Mouse (Mus musculus) A20 (cell line): ENCODE measurements at regions not wholly inside any gene's neighbourhood (a gene's known extent, or its start where the extent isn't known, plus 50 kb on each side); places are given as distances from the start of the nearest gene placed in this dataset.

ENCODE experiments used
- DNase-seq: peaks from one replicate; pipeline ENCODE4 v3.0.0-alpha.2; 2011; ENCODE audit warnings: low read depth, low spot score

DNA sequence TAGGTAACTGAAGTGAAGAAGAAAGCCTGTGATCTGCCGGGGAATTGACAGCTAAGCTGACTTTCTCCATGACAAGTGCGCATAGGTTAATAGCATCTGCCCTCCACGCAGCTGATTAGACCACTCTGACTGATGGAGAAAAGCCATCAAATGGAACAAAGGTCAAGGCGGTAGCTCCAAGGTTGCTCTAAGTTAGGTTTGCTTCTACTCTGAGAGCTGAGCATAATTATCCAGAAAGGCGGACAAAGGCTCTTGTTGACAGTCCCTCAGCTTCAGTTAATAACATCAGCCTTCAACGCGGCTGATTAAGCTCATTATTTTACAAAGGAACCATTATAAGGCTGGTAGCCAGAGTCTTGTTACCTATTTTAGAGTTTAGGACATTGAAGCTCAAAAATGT is 54.0 kb upstream of the Enpep start:
- DNase-seq: no peak

GRCm38 (mm10) chr3:129390506-129390905 is 58.0 kb upstream of the Enpep start:
- DNase-seq: no peak

- DNase-seq: no peak
Observed at GRCm38 (mm10) chr3:129391888-129392813, 59.6 kb upstream of the Enpep start.

DNA sequence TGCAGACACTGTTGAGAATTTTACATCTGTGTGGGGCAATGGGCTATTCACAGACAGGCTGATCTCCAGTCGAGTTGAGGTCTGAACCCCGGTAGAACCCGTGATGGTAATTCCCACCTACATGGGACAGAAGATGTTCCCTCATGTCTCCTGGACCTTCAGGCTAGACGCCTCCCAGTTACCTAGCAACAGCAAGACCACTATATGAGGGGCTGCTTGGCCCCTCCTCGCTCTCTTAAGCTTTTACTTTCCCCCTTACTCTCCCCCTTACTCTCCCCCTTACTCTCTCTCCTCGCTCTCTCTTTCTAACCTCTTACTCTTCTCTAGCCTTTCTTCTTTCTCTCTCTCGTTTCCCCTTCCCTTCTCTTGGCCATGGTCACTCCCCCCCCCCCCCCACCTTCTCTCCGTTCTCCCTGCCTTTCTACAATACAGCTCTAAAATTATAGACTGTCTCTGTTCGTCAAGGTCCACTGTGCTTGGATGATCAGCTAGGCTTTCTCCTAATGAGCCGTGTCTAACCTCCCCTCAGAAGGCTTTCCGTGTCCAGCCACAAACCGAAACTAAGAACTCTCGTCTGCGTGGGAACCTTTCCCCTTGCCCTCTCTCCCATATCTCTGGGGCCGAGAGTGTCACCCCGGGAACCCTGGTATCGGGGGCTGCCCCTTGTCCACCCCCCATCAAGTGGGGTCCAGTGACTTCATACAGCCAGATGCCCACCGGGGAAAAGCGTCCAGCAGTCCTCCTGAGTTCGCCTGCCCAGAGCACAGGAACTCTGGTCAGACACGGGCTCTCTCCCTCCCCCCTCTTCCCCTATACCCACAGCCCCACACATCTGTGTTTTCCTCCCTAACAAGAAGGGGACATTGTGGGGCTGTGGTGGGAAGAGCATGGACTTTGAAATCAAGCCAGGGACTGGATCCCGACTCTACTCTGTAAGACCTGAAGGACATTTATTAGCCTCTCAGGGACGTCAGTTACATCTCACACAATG is 60.6 kb upstream of the Enpep start:
- no peak for DNase-seq

GRCm38 (mm10) chr3:129397481-129397880 is 65.0 kb upstream of the Enpep start:
- DNase-seq: no peak

DNA sequence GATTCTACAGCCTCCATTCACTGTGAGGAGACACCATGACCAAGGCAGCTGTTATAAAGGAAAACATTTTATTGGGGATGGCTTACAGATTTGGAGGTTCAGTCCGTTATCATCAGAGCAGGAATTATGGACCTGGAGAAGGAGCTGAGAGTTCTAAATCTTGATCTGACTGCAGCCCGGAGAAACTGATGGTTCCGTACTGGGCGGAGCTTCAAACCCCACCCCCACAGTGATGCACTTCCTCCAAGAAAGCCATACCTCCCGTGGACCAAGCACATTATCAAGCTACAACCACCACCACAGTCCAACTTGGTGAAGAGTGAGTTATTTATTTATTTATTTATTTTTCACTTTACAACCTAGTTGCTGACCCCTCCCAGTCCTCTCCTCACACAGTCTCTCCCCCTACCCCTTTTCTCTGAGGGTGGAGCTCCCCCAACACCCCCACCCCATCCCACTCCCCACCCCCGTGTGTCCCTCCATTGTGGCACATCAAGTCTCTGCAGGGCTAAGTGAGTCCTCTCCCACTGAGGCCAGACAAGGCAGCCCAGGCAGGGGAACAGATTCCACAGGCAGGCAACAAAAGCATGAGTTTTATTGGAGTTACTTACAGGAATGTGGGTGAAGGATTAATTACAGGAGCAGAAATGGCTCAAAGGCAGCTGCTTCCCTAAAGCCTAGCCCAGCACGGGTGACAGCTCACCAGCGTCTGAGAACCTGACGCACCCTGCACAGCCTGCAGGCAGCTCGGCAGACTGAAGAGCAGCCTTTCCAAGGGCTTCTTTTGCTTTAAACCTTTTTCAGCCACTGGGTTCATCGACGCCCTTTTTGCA is 67.8 kb upstream of the Enpep start:
- peak; percentile 68 for DNase-seq

DNA sequence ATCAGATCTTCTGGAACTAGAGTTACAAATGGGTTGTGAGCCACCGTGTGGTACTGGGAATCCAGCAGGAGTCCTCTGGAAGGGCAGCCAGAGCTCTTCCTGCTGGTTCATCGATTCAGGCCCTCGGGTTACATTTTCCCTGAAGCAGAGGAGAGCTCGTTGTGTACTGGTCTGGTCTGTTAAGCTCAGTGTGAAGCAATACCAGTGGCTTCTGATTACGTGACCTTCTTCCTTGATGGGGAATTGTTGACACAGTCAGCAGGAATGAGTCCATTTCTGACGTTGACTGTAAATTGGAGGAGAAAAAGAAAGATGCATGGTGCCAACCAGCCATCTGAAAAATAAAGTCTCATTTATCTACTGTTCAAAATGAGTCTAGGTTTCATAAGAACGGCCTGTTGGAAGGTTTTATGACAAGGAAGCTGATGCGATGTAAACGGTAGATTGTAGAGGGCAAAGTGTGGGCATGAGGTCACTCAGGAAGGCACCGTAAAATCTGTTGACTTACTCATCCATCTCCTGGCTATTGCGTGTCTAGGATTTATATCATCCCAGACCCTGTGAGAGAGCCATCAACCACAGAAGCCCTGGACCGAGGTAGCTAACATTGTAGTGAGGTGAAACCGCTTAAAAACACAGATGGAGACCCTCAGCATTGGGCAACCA is 79.0 kb upstream of the Enpep start:
- DNase-seq: no peak

- no peak for DNase-seq
Observed at GRCm38 (mm10) chr3:129412126-129412960, 79.8 kb upstream of the Enpep start.

GRCm38 (mm10) chr3:129412961-129413246 is 80.4 kb upstream of the Enpep start:
- no peak for DNase-seq

GRCm38 (mm10) chr3:129415656-129416055 is 83.1 kb upstream of the Enpep start:
- DNase-seq: no peak

DNA sequence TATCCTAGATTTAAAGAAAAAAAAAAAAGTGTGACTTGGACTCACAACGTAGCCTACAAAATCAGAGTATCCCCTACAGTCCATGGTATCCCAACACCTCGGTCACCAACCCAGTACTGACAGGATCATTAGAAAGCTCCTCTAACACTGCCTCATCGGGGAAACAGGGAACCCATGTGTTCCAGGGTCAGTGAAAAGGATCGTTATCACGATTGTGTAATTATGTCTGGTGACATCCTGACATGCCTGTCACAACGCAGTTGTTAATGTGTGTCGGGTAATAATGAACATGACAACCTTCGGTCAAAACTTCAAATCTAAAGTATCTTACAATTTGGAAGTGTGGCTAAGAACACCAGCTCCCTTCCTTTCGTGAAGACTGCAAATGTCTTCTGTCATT is 83.8 kb upstream of the Enpep start:
- DNase-seq: no peak

GRCm38 (mm10) chr3:129421620-129422239 is 89.2 kb upstream of the Enpep start:
- DNase-seq: peak; percentile 75

DNA sequence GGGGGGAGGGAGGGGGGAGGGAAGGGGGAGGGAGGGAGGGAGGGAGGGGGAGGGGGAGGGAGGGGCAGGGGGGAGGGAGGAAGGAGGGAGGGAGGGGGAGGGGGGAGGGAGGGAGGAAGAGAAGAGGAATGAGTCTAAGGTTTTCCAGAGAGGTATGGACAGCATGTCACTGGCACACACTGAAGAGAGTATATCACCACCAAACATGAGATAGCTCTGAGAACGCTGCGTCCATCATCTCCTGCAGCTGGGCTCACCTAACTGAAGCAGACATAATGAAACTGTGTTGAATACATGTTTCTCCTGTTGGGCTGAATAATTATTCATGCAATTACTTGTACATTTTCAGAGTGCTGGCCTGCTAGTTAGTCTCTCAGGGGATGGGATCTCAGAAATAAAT is 96.2 kb upstream of the Enpep start:
- DNase-seq: no peak

DNA sequence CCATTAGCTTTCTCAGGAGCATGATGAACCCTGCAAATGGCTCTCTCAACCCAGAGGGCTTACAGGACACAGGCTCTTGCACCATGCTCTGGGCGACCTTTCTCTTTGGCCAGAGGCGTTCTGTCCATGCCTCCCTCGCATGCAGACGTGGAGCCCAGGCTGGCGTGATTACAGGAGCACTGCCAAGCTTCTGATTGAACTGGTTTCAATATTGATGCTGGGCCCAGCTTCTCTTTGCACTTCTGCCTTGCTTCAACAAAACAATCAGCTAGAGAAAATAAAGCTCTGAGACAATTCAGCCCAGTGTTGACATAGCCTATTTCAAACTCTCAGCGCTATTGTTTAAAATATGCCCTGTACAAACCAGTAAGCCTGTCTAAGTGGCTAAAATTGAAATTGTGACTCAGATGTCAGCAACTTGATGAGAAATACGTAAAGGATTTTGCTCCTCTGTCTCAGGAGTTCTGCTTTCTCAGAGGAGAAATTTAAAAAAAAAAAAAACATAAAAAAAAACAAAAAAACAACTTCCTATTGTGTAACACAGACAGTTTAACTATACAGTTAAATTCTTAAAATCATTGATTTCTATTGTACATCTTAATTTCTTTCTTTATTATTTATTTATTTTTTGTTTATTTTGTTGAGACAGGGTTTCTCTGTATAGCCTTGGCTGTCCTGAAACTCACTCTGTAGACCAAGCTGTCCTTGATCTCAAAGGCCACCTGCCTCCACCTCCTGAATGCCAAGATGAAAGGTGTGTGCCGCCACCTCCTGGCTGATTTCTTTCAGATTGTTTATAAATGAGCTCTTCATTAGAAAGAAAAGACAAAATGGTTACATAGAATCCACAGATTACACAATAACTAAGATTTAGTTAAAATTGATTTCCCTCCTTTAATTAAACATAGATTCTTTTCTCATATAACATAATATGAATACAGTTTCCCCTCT is 96.9 kb upstream of the Enpep start:
- peak; percentile 49 for DNase-seq

DNA sequence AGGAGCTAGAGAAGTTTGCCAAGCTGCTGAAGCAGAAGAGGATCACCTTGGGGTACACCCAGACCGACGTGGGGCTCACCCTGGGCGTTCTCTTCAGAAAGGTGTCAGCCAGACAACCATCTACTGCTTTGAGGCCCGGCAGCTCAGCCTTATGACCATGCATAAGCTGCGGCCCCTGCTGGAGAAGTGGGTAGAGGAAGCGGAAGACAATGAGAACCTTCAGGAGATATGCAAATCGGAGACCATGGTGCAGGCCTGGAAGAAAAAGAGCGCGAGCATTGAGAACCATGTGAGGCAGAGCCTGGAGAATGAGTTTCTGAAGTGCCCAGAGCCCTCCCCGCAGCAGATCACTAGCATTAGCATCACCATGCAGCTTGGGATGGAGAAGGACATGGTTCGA is 98.1 kb upstream of the Elovl6 start:
- DNase-seq: peak; percentile 6

DNA sequence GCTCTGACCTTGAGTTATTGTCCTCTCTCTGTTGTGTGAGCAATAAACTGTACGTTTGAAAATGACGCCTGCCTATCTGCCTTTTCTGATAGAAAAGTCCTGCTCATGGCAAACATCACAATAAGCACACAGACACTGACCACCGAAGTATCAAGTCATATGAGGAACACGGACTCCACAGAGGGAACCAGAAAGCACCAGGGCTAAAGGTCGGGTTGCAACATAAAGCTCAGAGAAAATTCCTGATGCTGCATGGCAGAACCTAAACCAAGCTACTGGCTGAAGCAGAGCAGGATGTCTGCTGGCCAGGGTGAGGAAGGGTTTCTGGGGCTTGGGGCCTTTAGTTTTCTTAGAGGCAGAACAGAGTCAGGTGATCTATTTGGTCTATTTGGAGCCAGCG is 94.5 kb upstream of the Elovl6 start:
- no peak for DNase-seq

- DNase-seq: no peak
Observed at GRCm38 (mm10) chr3:129442756-129443155, 89.4 kb upstream of the Elovl6 start.

GRCm38 (mm10) chr3:129444221-129444620 is 87.9 kb upstream of the Elovl6 start:
- DNase-seq: no peak

GRCm38 (mm10) chr3:129445961-129446360 is 86.2 kb upstream of the Elovl6 start:
- DNase-seq: no peak
